Mouse (Mus musculus) megakaryocyte, embryonic 14.5 days (primary cell): ENCODE measurements at regions not wholly inside any gene's neighbourhood (a gene's known extent, or its start where the extent isn't known, plus 50 kb on each side); places are given as distances from the start of the nearest gene placed in this dataset.

ENCODE experiments used
- H3K27me3 ChIP-seq: replicated peaks from 2 replicates; pipeline ENCODE3; 2012; ENCODE audit warnings: inconsistent platforms
- H3K36me3 ChIP-seq: replicated peaks from 2 replicates; pipeline ENCODE3; 2012; ENCODE audit warnings: low read length, inconsistent platforms, mixed read lengths
- H3K4me1 ChIP-seq: 2 replicates; pipeline ENCODE4 v1.6.1; 2012; ENCODE audit warnings: inconsistent platforms
- H3K4me3 ChIP-seq: replicated peaks from 2 replicates; pipeline ENCODE3; 2012; ENCODE audit warnings: moderate library complexity, mild to moderate bottlenecking, inconsistent platforms
- H3K9me3 ChIP-seq: 2 replicates; pipeline ENCODE4 v1.6.1; 2012; ENCODE audit warnings: inconsistent platforms
- FLI1 ChIP-seq: IDR thresholded peaks from 2 replicates; pipeline ENCODE4 v1.6.1; 2012; ENCODE audit warnings: low read length, inconsistent platforms, mixed read lengths
- GATA1 ChIP-seq: IDR thresholded peaks from 3 replicates; pipeline ENCODE4 v1.6.1; 2012; ENCODE audit warnings: mixed read lengths, low read length, inconsistent platforms, borderline replicate concordance

DNA sequence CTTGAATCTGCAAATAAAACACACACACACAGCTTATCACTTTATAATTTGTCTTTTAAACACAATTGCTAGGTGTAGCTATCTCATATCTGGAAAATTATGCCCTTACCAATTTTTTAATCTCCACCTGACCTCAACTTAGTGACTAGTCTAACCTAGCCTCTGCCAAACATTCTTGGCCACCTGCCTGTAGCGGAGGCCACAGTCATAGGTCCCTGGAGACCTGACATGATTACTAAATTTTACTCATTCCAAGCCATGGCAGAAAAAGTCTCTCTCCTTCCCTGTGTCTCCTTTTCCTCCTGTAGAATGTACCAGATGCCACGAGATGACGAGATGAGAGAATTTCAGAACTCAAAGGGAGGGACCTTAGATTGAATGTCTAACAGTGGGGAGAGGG is 163.8 kb upstream of the Rgs18 start:
- H3K27me3 ChIP-seq, result no peaks in the 10 kb centered on the region
- H3K4me1 ChIP-seq, result no peaks in the 10 kb centered on the region
- no peaks in the 10 kb centered on the region for H3K36me3 ChIP-seq
- no peak for TF ChIP-seq FLI1
- no peak for TF ChIP-seq GATA1
- no peak overlapping the region for H3K4me3 ChIP-seq
- no peaks in the 10 kb centered on the region for H3K9me3 ChIP-seq

GRCm38 (mm10) chr1:144926136-144926535 is 150.9 kb upstream of the Rgs18 start:
- H3K27me3 ChIP-seq, result no peaks in the 10 kb centered on the region
- peaks cover 6% of the 10 kb centered on the region; the same call in 1 of the 2 replicates for H3K9me3 ChIP-seq
- H3K4me1 ChIP-seq, result peaks cover 4% of the 10 kb centered on the region; the same call in 1 of the 2 replicates
- no peak overlapping the region for H3K4me3 ChIP-seq
- TF ChIP-seq FLI1, result no peak
- no peak for TF ChIP-seq GATA1
- H3K36me3 ChIP-seq, result peaks cover 5% of the 10 kb centered on the region

- no peaks in the 10 kb centered on the region for H3K9me3 ChIP-seq
- no peak overlapping the region for H3K4me3 ChIP-seq
- peaks cover 5% of the 10 kb centered on the region for H3K36me3 ChIP-seq
- TF ChIP-seq GATA1, result no peak
- no peak for TF ChIP-seq FLI1
- H3K4me1 ChIP-seq, result no peaks in the 10 kb centered on the region; the same call in 1 of the 2 replicates
- no peaks in the 10 kb centered on the region for H3K27me3 ChIP-seq
Observed at GRCm38 (mm10) chr1:144916568-144916967, 141.3 kb upstream of the Rgs18 start.

DNA sequence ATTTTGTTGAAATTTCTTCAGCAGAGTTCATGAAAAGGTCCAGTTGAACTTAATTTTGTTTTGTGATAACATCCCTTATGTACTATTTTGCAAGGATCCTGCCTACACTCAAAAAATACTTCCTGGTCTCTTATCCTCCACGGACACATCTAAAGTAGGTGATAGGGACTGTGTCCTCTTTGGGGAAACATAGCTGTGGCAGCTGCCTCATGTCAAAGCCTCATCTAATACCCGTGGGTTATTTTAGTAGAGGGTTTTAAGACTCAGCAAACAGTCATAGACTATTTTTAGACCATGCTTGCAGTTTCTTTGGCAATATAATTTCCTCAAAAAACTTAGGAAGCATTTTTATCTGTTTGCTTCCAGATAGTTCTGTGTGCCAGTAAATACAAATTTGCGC is 127.8 kb upstream of the Rgs18 start:
- Histone ChIP-seq H3K4me1 (peaks cover 22% of the 10 kb centered on the region; the same call in 1 of the 2 replicates), H3K27me3 (no peaks in the 10 kb centered on the region), H3K4me3 (peak overlapping the region; percentile 5), H3K36me3 (peaks cover 16% of the 10 kb centered on the region), H3K9me3 (peaks cover 4% of the 10 kb centered on the region; the same call in 1 of the 2 replicates)
- TF ChIP-seq GATA1 (no peak), FLI1 (no peak)

DNA sequence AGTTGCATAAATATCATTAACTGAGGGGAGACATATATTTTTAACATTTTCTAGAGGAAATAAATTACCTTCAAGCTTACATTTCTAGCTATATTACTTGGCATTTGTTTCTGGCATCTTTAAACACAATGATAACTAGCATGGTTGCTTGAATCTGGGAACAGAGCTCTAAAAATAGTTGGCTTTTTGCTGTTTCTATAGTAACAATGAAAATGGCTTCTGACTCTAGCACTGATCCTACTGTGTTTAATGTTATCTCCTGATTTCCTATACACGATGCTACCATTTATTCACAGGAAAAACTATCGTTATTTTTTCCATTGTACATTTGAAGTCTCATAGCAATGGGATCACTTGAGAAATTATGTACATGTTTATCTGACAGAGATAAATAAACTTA is 108.4 kb upstream of the Rgs18 start:
- Histone ChIP-seq H3K9me3 (no peaks in the 10 kb centered on the region), H3K4me1 (no peaks in the 10 kb centered on the region), H3K27me3 (no peaks in the 10 kb centered on the region), H3K36me3 (no peaks in the 10 kb centered on the region), H3K4me3 (no peak overlapping the region)
- TF ChIP-seq FLI1, result no peak

- TF ChIP-seq FLI1 (no peak), GATA1 (no peak)
- no peaks in the 10 kb centered on the region for H3K27me3 ChIP-seq
- no peaks in the 10 kb centered on the region for H3K9me3 ChIP-seq
- no peak overlapping the region for H3K4me3 ChIP-seq
- no peaks in the 10 kb centered on the region for H3K36me3 ChIP-seq
- peaks cover 4% of the 10 kb centered on the region for H3K4me1 ChIP-seq
Observed at GRCm38 (mm10) chr1:144862133-144862532, 86.9 kb upstream of the Rgs18 start.
